Mouse (Mus musculus): ENCODE data around the gene Gaa.

The Gaa gene

GRCm38 (mm10) chr11:119304904-119305712, 37.4 kb downstream of the Gaa start:
- DNase-seq = peak; percentile 35 to 55

- no peak for DNase-seq
Measured at GRCm38 (mm10) chr11:119306762-119307657, 39.3 kb downstream of the Gaa start.

- no peak for DNase-seq
Measured at GRCm38 (mm10) chr11:119307658-119307867, 39.9 kb downstream of the Gaa start, which contains the start of gene Card14. Gene Card14, plus strand, starts transcription at chr11:119307768.

- no peak for DNase-seq
Measured at GRCm38 (mm10) chr11:119307916-119308315, 40.2 kb downstream of the Gaa start.

- DNase-seq = no peak
Measured at GRCm38 (mm10) chr11:119310621-119311020, 42.9 kb downstream of the Gaa start.

- DNase-seq = no peak
Measured at GRCm38 (mm10) chr11:119314252-119314936, 46.7 kb downstream of the Gaa start.

- DNase-seq = no peak
Measured at GRCm38 (mm10) chr11:119316720-119317119, 49.0 kb downstream of the Gaa start.

- DNase-seq = no peak
Measured at GRCm38 (mm10) chr11:119322521-119322920, 54.8 kb downstream of the Gaa start.

GRCm38 (mm10) chr11:119325068-119325467, 57.4 kb downstream of the Gaa start:
- no peak for DNase-seq

- no peak for DNase-seq
Measured at GRCm38 (mm10) chr11:119330592-119330991, 62.9 kb downstream of the Gaa start.

- DNase-seq = no peak
Measured at GRCm38 (mm10) chr11:119331970-119332369, 64.3 kb downstream of the Gaa start.

All from thymus, postnatal 36 days (tissue).